Mouse (Mus musculus) adrenal gland, postnatal 0 days (tissue): Measurements from ENCODE around the gene Spcs1. TPM values are rescaled to one million over a fixed set of nuclear protein-coding genes. Genes with fewer than 3 reads are reported as not detected.

Experiments used
- polyA plus RNA-seq: library from polyadenylated mRNA; unstranded; fragments of >200 nt; fragmentation: Nextera tagmentation; extraction: Ambion mirVana; gene quantifications from 2 replicates; pipeline ENCODE4 v1.2.1, GENCODE M21; 2015

Spcs1 gene
- 938 and 1,152 TPM in 2 replicates for polyA plus RNA-seq

GRCm38 (mm10) chr14:31001307-31002205, at the start of gene Spcs1, which contains the start of gene Glt8d1:
TSS of gene Spcs1 (minus strand) at chr14:31001672.
TSS of gene Glt8d1 (plus strand) at chr14:31001400.

GRCm38 (mm10) chr14:31018860-31019291, 17.4 kb upstream of the Spcs1 start, which contains the start of the genes Pbrm1 and Gnl3:
TSS of gene Pbrm1 (plus strand) at chr14:31019138.
TSS of gene Gnl3 (minus strand) at chr14:31019152.

GRCm38 (mm10) chr14:30951154-30951825, 50.2 kb downstream of the Spcs1 start, which contains the start of gene Nek4:
TSS of gene Nek4 (plus strand) at chr14:30951377.

Other genes with a start within 250 kb of the Spcs1 start
- 13.4 and 14.1 TPM in 2 replicates for gene Tmem110, start 176.1 kb downstream of the Spcs1 start, polyA plus RNA-seq
- gene Mustn1, start 122.5 kb downstream of the Spcs1 start, polyA plus RNA-seq, result 10.4 and 11.5 TPM in 2 replicates
- gene Itih4, start 115.2 kb downstream of the Spcs1 start, polyA plus RNA-seq, result 12.1 and 20.6 TPM in 2 replicates
- 37.4 and 49.1 TPM in 2 replicates for gene Itih3, start 77.9 kb downstream of the Spcs1 start, polyA plus RNA-seq
- 4.4 and 5.1 TPM in 2 replicates for gene Itih1, start 58.4 kb downstream of the Spcs1 start, polyA plus RNA-seq
- 6.0 and 8.5 TPM in 2 replicates for gene Nek4, start 50.3 kb downstream of the Spcs1 start, polyA plus RNA-seq
- gene Glt8d1, start 272 bp downstream of the Spcs1 start, polyA plus RNA-seq, result 83.1 and 91.9 TPM in 2 replicates
- gene Pbrm1, start 17.5 kb upstream of the Spcs1 start, polyA plus RNA-seq, result 55.7 and 64.4 TPM in 2 replicates
- gene Gnl3, start 17.5 kb upstream of the Spcs1 start, polyA plus RNA-seq, result 44.1 and 67.6 TPM in 2 replicates
- gene Smim4, start 127.3 kb upstream of the Spcs1 start, polyA plus RNA-seq, result 228 and 387 TPM in 2 replicates
- 91.1 and 124 TPM in 2 replicates for gene Nt5dc2, start 129.4 kb upstream of the Spcs1 start, polyA plus RNA-seq
- 33.5 and 39.1 TPM in 2 replicates for gene Stab1, start 167.0 kb upstream of the Spcs1 start, polyA plus RNA-seq
- 5.5 and 6.1 TPM in 2 replicates for gene Tnnc1, start 206.6 kb upstream of the Spcs1 start, polyA plus RNA-seq
- gene Nisch, start 215.3 kb upstream of the Spcs1 start, polyA plus RNA-seq, result 151 and 183 TPM in 2 replicates
- gene Sema3g, start 216.2 kb upstream of the Spcs1 start, polyA plus RNA-seq, result 1.0 and 1.5 TPM in 2 replicates
- 14.6 and 16.4 TPM in 2 replicates for gene Phf7, start 249.6 kb upstream of the Spcs1 start, polyA plus RNA-seq
- gene Bap1, start 249.8 kb upstream of the Spcs1 start, polyA plus RNA-seq, result 34.6 and 44.1 TPM in 2 replicates